Mouse (Mus musculus): ENCODE measurements around the gene Trpv4. TPM values are rescaled to one million over a fixed set of nuclear protein-coding genes. Genes with fewer than 3 reads are reported as not detected.

Gene Trpv4
- polyA plus RNA-seq, 1 experiment from 2014 or later, result 10.8 TPM

DNA sequence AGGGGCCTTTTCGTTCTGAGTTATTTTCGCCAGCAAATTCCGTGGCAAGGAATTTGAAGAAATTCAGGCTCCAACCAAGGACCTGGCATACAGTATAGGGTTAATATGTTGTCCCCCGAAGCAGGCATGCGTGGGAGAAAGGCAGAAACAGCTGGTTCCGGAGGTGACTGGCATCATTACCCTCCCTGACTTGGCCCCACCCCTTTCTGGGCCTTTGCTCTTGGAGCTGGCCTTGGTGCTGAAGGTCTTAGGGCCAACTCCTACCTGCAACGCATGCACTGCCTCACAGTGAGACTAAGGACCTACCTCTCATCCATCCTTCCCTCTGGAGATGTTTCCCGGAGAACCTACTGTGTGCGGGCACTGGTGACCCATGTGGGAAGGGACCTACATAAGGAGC lies 70.3 kb downstream of the Trpv4 start:
- H3K27me3 ChIP-seq, result peaks cover 15% of the 10 kb centered on the region
- no peak overlapping the region for H3K9ac ChIP-seq
- H3K36me3 ChIP-seq, result no peaks in the 10 kb centered on the region
- H3K9me3 ChIP-seq, result no peaks in the 10 kb centered on the region
- no peak overlapping the region for H3K27ac ChIP-seq
- 25% methylated on average over 9 of the region's 9 CpGs for WGBS
- peaks cover 80% of the 10 kb centered on the region for H3K4me1 ChIP-seq
- no peak for ATAC-seq (ENCODE audit: insufficient number of reproducible peaks, insufficient read depth, low FRiP score, low TSS enrichment, low read depth)
- no peak overlapping the region for H3K4me3 ChIP-seq
- H3K4me2 ChIP-seq, result no peak overlapping the region

DNA sequence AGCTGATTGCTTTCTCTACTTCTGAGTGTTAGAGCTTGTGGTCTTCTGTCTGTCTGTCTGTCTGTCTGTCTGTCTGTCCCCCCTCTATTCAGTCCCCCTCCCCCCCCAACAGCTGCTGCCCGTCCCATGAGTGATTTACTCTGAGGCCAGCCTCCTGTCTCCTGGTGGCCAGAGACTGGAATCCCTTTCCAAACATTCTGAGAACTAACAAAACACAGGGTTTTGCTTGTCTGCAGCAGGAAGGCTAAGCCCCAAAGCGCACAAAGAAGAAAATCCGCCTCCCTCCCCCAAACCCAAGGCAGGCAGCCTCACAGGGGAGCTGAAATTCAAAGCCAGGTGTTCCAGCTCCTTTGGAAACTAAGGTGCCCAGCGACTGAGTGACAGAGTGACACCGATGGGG lies 72.5 kb downstream of the Trpv4 start:
- Histone ChIP-seq H3K27ac (no peak overlapping the region), H3K4me2 (no peak overlapping the region), H3K36me3 (no peaks in the 10 kb centered on the region), H3K4me1 (peaks cover 69% of the 10 kb centered on the region), H3K9ac (no peak overlapping the region), H3K27me3 (no peaks in the 10 kb centered on the region), H3K9me3 (no peaks in the 10 kb centered on the region), H3K4me3 (no peak overlapping the region)
- 9% methylated on average over 5 of the region's 5 CpGs for WGBS
- no peak for ATAC-seq (ENCODE audit: insufficient number of reproducible peaks, insufficient read depth, low FRiP score, low TSS enrichment, low read depth)

DNA sequence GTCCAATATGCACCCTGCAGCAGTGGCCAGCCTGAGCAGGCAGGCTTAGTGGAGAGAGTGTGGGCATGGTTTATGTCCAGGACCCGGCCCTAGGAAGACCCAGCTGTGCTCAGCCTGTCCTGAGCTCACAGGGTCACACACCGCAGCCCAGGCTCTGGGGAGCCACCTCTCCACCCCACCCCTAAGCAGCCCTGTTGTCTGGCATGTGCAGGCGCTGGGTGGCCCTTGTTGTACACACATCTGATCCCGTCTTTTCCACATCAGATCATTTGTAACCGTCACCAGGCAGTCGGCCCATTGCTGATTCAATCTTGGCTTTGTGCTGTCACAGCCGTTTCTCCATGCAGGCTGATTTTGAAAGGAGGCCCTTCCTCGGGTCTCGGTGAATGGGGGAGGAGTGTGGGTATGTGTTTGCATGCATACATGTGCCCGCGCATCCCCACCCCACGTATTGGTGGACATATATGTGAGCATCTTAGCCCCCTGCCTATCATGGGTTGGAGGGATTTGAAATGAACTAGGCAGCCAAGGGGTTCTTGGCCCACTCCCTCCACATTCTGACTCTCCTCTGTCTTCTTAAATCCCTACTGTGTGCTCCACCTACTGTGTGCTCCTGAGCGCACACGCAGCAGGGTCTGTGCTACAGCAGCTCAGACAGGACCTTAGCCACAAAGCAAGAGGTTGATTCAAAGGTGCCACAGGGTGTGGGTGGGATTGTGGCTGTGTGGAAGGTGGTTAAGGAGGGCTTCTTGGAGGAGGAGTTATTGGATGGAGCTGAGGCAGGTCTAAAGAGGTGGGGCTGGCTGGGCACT lies 73.7 kb downstream of the Trpv4 start:
- Histone ChIP-seq H3K4me3 (no peak overlapping the region), H3K9me3 (no peaks in the 10 kb centered on the region), H3K4me2 (no peak overlapping the region), H3K27ac (no peak overlapping the region), H3K36me3 (no peaks in the 10 kb centered on the region), H3K4me1 (peaks cover 63% of the 10 kb centered on the region), H3K27me3 (no peaks in the 10 kb centered on the region), H3K9ac (no peak overlapping the region)
- whole genome bisulfite sequencing, result 44% methylated on average over 14 of the region's 14 CpGs
- no peak for ATAC-seq (ENCODE audit: insufficient number of reproducible peaks, insufficient read depth, low FRiP score, low TSS enrichment, low read depth)

DNA sequence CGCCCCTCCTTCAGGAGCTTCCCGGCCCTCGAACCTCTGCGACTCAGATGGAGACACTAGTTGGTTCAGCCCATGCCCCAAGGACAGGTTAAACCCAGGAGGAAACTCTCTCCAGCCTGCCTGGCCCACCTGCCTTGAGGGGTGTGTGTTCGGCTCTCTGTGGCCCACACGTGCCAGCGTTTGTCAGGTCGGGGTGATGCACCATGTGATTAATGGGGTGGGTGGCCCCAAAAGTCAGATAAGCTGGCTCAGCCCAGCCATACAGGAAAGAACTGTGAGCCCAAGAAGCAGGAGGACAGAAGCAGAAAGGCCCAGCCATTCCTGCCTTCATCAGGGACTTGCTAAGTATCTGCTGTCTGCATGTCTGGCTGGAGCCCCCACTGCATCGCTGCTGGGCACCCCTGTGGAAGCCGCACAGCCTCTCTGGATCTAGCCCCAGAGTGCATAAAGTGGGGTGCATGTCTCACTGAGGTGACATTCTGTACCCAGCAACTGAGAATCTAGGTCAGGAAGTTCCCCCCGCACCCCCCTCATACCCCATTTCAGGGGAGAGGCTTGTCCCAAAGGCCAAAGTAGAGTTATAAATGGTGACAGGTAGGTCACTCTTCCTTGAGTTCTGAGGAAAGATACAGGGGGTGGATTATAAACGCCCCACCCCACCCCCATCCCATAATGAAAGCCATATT lies 74.6 kb downstream of the Trpv4 start:
- Histone ChIP-seq H3K27ac (no peak overlapping the region), H3K27me3 (peaks cover 3% of the 10 kb centered on the region; the same call in 1 of the 2 replicates), H3K9me3 (no peaks in the 10 kb centered on the region), H3K4me3 (no peak overlapping the region), H3K4me1 (peaks cover 55% of the 10 kb centered on the region), H3K36me3 (no peaks in the 10 kb centered on the region), H3K4me2 (no peak overlapping the region), H3K9ac (no peak overlapping the region)
- 65% methylated on average over 12 of the region's 12 CpGs for WGBS
- ATAC-seq (ENCODE audit: insufficient number of reproducible peaks, insufficient read depth, low FRiP score, low TSS enrichment, low read depth), result no peak

DNA sequence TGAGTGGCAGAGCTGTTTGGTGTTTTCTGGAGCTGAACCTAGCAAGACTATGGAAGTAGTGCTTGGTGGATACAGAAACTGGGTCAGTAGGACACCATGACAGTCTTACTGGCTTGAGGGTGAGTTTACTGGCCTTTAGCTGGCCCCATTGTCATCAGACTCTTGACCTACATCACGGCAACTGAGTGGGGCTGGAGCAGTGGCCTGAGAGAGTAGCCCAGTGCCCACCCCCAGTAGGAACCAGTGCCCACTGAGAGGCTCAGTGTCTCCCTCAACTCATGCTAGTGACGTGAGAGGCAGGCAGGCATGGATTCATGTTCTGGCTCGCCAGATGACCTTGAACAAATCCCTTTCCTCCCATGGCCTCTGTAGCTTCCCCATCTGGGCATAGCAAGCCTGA lies 75.2 kb downstream of the Trpv4 start:
- WGBS, result 75% methylated on average over 3 of the region's 3 CpGs
- Histone ChIP-seq H3K27me3 (peaks cover 3% of the 10 kb centered on the region; the same call in 1 of the 2 replicates), H3K27ac (no peak overlapping the region), H3K4me2 (no peak overlapping the region), H3K4me3 (no peak overlapping the region), H3K4me1 (peaks cover 49% of the 10 kb centered on the region), H3K36me3 (no peaks in the 10 kb centered on the region), H3K9ac (no peak overlapping the region), H3K9me3 (no peaks in the 10 kb centered on the region)
- ATAC-seq (ENCODE audit: insufficient number of reproducible peaks, insufficient read depth, low FRiP score, low TSS enrichment, low read depth), result no peak

DNA sequence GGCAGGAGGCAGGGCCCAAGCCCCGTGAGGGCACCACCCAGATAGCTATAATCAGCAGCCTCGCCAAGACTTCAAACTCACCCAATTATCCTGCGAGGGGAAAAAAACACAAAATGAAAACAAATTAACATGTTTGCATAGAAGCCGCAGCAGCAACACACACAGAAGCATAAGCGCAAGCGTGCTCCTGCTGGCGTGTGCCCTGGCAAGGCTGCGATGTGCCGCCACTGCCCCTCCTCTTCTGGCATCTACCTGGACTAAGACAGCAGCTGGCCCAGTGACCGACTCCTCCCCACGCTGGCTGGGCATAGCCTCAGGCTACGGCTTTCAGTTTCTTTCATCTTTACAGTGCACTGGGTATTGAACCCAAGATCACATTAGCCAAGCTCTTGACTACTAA lies 76.7 kb downstream of the Trpv4 start:
- 58% methylated on average over 12 of the region's 12 CpGs for WGBS
- H3K4me3 ChIP-seq, result no peak overlapping the region
- no peak for ATAC-seq (ENCODE audit: insufficient number of reproducible peaks, insufficient read depth, low FRiP score, low TSS enrichment, low read depth)
- H3K4me1 ChIP-seq, result peaks cover 44% of the 10 kb centered on the region
- H3K27me3 ChIP-seq, result peaks cover 8% of the 10 kb centered on the region; the same call in 1 of the 2 replicates
- H3K9ac ChIP-seq, result no peak overlapping the region
- H3K27ac ChIP-seq, result no peak overlapping the region
- H3K4me2 ChIP-seq, result no peak overlapping the region
- no peaks in the 10 kb centered on the region for H3K9me3 ChIP-seq
- no peaks in the 10 kb centered on the region for H3K36me3 ChIP-seq

DNA sequence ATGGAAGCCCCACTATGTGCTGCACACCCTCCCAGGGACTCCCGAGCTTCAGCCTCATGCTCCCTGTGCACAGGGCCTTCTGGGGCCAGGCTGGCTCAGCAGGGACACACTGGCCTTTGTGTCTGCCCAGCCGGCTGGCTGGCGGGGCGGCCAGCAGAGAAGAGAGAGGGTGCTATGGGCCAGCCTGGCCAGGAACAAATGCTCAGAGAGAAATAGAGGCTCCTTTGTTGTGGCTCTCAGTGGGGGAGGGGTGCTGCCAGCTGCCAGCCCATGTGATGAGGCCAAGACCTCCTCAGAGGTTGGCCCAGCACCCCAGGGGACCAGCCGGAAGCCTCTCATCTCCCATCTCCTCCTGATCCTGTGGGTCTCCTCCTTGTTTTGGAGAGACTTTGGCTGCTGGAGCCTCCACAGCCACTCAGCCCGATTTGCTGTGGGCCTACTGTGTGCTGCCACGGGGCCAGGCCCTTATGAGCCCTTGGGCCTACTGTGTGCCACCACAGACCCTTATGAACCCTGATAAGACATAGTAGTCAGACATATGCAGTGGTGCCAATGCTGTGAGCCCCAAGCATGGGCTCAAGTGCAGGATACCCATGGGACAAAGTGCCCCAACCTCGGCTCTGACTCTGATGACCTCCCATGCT lies 78.4 kb downstream of the Trpv4 start:
- H3K27ac ChIP-seq, result no peak overlapping the region
- H3K36me3 ChIP-seq, result no peaks in the 10 kb centered on the region
- no peak overlapping the region for H3K4me3 ChIP-seq
- no peak for ATAC-seq (ENCODE audit: insufficient number of reproducible peaks, insufficient read depth, low FRiP score, low TSS enrichment, low read depth)
- no peak overlapping the region for H3K9ac ChIP-seq
- WGBS, result 56% methylated on average over 8 of the region's 8 CpGs
- H3K27me3 ChIP-seq, result peaks cover 14% of the 10 kb centered on the region
- peaks cover 45% of the 10 kb centered on the region for H3K4me1 ChIP-seq
- no peaks in the 10 kb centered on the region for H3K9me3 ChIP-seq
- H3K4me2 ChIP-seq, result no peak overlapping the region

DNA sequence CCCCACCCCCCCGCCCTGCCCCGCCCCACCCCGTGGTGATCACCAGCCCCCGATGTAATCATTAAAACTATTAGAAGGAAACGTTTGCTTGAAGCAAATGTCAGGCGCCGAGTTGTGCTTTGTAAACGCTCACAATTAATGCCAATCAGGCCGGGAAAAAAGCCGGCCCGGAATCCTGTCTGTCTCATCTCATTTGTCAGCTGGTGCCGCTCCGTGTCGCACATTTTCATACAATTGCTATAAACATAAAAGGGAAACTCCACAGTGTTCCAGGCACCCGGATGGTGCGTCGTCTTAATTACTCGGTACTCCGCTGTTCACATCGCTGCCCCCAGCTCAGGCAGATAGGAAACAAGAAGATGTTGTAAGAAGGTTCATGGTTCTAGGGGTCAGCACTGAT lies 79.9 kb downstream of the Trpv4 start:
- no peak for ATAC-seq (ENCODE audit: insufficient number of reproducible peaks, insufficient read depth, low FRiP score, low TSS enrichment, low read depth)
- 46% methylated on average over 20 of the region's 20 CpGs for WGBS
- no peaks in the 10 kb centered on the region for H3K36me3 ChIP-seq
- no peaks in the 10 kb centered on the region for H3K9me3 ChIP-seq
- H3K9ac ChIP-seq, result no peak overlapping the region
- H3K4me1 ChIP-seq, result peaks cover 44% of the 10 kb centered on the region
- peaks cover 29% of the 10 kb centered on the region for H3K27me3 ChIP-seq
- no peak overlapping the region for H3K27ac ChIP-seq
- no peak overlapping the region for H3K4me2 ChIP-seq
- no peak overlapping the region for H3K4me3 ChIP-seq

DNA sequence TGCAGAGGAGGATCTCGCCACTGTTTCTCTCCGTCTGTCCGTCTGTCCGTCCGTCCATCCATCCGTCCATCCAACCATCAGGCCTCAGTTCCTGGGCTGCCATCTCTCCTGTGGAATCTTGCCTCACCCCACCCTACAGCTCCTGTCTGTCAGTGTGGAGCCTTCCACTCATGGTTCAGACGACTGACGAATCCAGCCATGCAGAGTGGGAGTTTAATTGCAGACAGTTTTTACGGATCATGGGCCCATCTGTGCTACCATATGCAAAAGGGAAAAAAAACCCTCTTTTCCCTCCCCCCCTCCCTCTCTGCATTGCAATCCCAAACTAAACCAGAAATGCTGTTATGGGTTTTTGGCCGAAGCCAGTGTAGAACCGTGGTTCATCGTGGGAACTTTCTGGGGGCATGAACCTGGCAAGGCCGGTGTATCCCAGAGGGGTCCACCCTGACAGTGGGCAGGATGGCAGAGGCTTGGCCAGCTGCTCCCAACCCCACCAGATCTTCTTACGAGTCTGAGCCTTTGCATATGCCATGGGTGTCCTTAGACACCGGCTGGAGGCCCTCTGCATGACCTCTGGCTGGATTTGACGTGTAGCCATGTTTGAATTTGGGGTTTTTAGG lies 82.1 kb downstream of the Trpv4 start:
- Histone ChIP-seq H3K9ac (no peak overlapping the region), H3K36me3 (no peaks in the 10 kb centered on the region), H3K9me3 (no peaks in the 10 kb centered on the region), H3K4me2 (no peak overlapping the region), H3K27ac (no peak overlapping the region), H3K4me1 (peaks cover 56% of the 10 kb centered on the region), H3K4me3 (no peak overlapping the region), H3K27me3 (peaks cover 51% of the 10 kb centered on the region)
- no peak for ATAC-seq (ENCODE audit: insufficient number of reproducible peaks, insufficient read depth, low FRiP score, low TSS enrichment, low read depth)
- WGBS, result 75% methylated on average over 16 of the region's 16 CpGs

DNA sequence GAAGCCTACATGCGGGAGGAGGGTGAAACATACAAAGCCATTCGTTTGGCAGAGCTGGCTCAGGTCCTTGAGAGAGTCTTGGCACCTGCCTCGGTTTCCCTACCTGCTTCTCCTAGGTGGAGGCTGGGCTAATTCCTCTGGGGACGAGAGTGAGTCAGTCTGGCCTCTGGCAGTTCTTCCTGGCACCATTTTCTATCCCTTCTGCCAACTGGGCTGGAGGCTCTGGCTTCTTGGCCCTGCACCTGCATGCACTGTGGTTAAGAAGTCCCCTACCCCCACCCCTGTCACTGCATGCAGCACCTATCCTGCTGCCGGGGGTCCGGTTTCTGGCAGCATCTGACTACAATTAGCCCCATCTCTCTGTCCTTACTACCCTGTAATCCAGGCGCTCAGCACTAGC lies 82.7 kb downstream of the Trpv4 start:
- no peaks in the 10 kb centered on the region for H3K36me3 ChIP-seq
- peaks cover 57% of the 10 kb centered on the region for H3K27me3 ChIP-seq
- H3K9ac ChIP-seq, result no peak overlapping the region
- H3K4me1 ChIP-seq, result peaks cover 60% of the 10 kb centered on the region
- WGBS, result 50% methylated on average over 7 of the region's 7 CpGs
- H3K4me3 ChIP-seq, result no peak overlapping the region
- no peak overlapping the region for H3K4me2 ChIP-seq
- ATAC-seq (ENCODE audit: insufficient number of reproducible peaks, insufficient read depth, low FRiP score, low TSS enrichment, low read depth), result no peak
- no peak overlapping the region for H3K27ac ChIP-seq
- H3K9me3 ChIP-seq, result no peaks in the 10 kb centered on the region

DNA sequence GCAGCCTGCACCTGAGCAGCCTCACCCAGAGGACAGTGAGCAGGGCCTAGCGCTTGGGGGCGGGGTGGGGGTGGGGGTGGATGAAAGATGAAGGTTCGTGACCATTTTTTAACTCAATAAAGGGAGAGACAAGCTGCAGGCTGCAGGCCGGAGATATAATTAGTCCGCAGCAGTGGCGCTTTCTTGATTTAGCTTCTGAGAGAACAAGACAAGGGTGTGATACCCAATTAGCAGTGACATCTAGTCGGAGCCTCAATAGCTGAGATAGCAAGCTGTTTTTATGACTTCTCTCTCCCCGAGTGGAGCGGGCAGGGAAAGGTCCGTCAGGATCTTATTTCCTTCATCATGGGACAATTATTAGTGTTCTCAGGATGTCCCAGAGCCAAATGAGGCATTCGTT lies 83.2 kb downstream of the Trpv4 start:
- H3K27me3 ChIP-seq, result peaks cover 61% of the 10 kb centered on the region
- no peak overlapping the region for H3K4me2 ChIP-seq
- H3K27ac ChIP-seq, result no peak overlapping the region
- WGBS, result 37% methylated on average over 11 of the region's 11 CpGs
- no peaks in the 10 kb centered on the region for H3K36me3 ChIP-seq
- no peaks in the 10 kb centered on the region for H3K9me3 ChIP-seq
- no peak for ATAC-seq (ENCODE audit: insufficient number of reproducible peaks, insufficient read depth, low FRiP score, low TSS enrichment, low read depth)
- H3K4me1 ChIP-seq, result peaks cover 63% of the 10 kb centered on the region
- H3K9ac ChIP-seq, result no peak overlapping the region
- H3K4me3 ChIP-seq, result no peak overlapping the region

All from embryonic facial prominence, embryonic 13.5 days (tissue).